Mouse (Mus musculus): ENCODE measurements around the gene Sytl1.

Sytl1 gene

DNA sequence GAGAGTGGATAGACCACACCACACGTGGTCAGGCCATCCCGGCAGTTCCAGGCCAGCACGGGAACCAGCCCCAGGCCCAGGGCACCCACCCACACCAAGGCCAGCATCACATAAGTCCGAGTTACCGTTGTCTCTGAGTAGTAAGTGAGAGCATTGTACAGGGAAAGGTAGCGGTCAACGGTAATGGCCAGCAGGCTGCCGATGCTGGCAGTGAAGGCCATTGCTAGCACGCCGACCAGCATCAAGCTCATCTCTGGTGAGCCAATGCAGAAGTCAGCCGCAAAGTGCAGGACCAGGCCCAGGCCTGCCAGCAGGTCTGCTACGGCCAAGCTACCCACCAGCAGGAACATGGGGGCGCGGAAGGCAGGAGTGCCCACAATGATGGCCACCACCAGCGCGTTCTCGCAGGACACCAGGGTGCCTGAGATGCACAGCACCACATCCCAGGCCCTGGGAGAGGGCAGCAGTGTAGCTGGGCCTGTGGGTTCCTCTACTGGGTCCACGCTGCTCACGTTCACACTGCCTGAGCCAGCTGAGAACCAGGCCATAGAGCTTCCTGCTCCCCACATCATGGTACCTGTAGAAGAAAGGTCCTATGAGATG, 52.0 kb downstream of the Sytl1 start:
- DNase-seq: no peak

DNA sequence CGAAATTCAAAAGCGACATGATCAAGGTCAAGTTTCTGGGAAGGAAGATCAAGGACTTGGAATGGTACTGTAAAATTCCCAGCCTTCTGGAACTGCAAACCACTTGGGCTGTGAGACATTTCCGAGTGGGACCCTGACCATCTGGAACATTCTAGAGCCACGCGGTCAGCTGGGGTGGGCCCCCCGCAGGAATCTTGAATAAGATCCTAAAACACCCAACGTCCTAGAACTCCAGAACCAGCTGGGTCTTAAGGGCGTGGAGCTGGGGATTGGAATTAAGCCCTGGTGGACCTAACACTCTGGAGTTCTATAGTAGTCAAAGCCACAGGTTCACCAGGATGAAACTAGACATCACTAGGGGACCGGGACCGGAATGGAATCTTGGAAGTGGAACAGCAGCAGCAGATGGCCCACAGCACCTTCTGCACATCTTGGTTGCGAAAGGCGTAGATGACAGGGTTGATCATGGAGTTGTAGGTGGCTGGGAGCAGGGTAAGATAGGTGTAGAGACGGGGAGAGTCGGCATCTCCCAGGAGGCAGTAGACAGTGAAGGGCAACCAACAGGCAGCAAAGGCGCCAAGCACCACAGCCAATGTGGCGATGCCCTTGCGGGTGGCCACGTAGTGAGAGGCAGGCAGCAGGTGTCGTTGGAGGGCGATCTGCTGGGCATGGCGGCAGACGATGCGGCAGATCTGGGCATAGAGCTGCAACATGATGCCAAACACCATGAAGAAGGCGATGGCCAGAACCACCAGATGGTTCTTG, 52.7 kb downstream of the Sytl1 start:
- no peak for DNase-seq

GRCm38 (mm10) chr4:133209366-133209765, 53.5 kb downstream of the Sytl1 start:
- peak; percentile 69 to 77 for DNase-seq

- DNase-seq: peak in 1 of 2 experiments; percentile 39
These were observed 58.5 kb downstream of the Sytl1 start for GRCm38 (mm10) chr4:133204379-133204778.

DNA sequence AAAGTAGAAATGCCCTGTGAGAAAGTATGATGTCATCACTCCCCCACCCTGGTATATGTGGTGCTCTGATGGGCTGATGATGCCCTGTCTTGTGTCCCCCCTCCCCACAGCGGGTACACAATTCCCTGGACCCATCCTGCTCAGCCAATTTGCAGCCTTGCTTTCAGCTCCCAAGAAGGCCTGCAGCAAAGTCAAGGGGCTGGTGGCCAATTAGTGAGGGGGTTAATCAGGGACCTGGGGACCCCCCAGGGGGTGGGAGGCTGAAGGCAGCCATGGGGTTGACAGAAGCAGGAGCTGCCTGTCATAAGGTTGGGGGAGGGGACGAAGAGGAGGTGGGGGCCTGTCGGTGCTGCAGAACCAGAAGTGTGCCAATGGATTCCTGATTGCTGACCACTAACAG, 59.3 kb downstream of the Sytl1 start:
- DNase-seq: no peak

Data from kidney, postnatal 4 days (tissue).